Mouse (Mus musculus): ENCODE measurements around the gene Tep1. TPM values are rescaled to one million over a fixed set of nuclear protein-coding genes. Genes with fewer than 3 reads are reported as not detected.

Gene Tep1
- polyA plus RNA-seq, 1 experiment from 2014 or later = 5.7 TPM

Other genes starting within 250 kb of the Tep1 start
- gene Olfr745, start 231.2 kb downstream of the Tep1 start, polyA plus RNA-seq (2015; fragmentation: Nextera tagmentation; extraction: Ambion mirVana) = not detected in 2 replicates
- gene Olfr746, start 223.5 kb downstream of the Tep1 start, polyA plus RNA-seq (2015; fragmentation: Nextera tagmentation; extraction: Ambion mirVana) = not detected in 2 replicates
- not detected in 2 replicates for gene Olfr747, start 177.4 kb downstream of the Tep1 start, polyA plus RNA-seq (2015; fragmentation: Nextera tagmentation; extraction: Ambion mirVana)
- gene Olfr748, start 163.2 kb downstream of the Tep1 start, polyA plus RNA-seq (2015; fragmentation: Nextera tagmentation; extraction: Ambion mirVana) = not detected in 2 replicates
- not detected in 2 replicates for gene Olfr749, start 125.5 kb downstream of the Tep1 start, polyA plus RNA-seq (2015; fragmentation: Nextera tagmentation; extraction: Ambion mirVana)
- 87.1 and 88.5 TPM in 2 replicates for gene Ttc5, start 85.0 kb downstream of the Tep1 start, polyA plus RNA-seq (2015; fragmentation: Nextera tagmentation; extraction: Ambion mirVana)
- not detected in 2 replicates for gene Ccnb1ip1, start 62.8 kb downstream of the Tep1 start, polyA plus RNA-seq (2015; fragmentation: Nextera tagmentation; extraction: Ambion mirVana)
- 67.9 and 69.9 TPM in 2 replicates for gene Parp2, start 62.7 kb downstream of the Tep1 start, polyA plus RNA-seq (2015; fragmentation: Nextera tagmentation; extraction: Ambion mirVana)
- gene Klhl33, start 26.9 kb upstream of the Tep1 start, polyA plus RNA-seq (2015; fragmentation: Nextera tagmentation; extraction: Ambion mirVana) = 0.08 and 0.10 TPM in 2 replicates
- 177 and 184 TPM in 2 replicates for gene Osgep, start 54.3 kb upstream of the Tep1 start, polyA plus RNA-seq (2015; fragmentation: Nextera tagmentation; extraction: Ambion mirVana)
- 286 and 290 TPM in 2 replicates for gene Apex1, start 54.4 kb upstream of the Tep1 start, polyA plus RNA-seq (2015; fragmentation: Nextera tagmentation; extraction: Ambion mirVana)
- gene Pip4p1, start 60.3 kb upstream of the Tep1 start, polyA plus RNA-seq (2015; fragmentation: Nextera tagmentation; extraction: Ambion mirVana) = 46.8 and 47.4 TPM in 2 replicates
- 51.6 and 56.9 TPM in 2 replicates for gene Pnp, start 60.5 kb upstream of the Tep1 start, polyA plus RNA-seq (2015; fragmentation: Nextera tagmentation; extraction: Ambion mirVana)
- gene Gm49342, start 74.0 kb upstream of the Tep1 start, polyA plus RNA-seq (2015; fragmentation: Nextera tagmentation; extraction: Ambion mirVana) = not detected in 2 replicates
- gene Pnp2, start 85.4 kb upstream of the Tep1 start, polyA plus RNA-seq (2015; fragmentation: Nextera tagmentation; extraction: Ambion mirVana) = 0.37 and 0.42 TPM in 2 replicates
- 0.17 TPM in 1 of 2 replicates, not detected in the other for gene Rnase10, start 137.2 kb upstream of the Tep1 start, polyA plus RNA-seq (2015; fragmentation: Nextera tagmentation; extraction: Ambion mirVana)
- gene Rnase9, start 171.3 kb upstream of the Tep1 start, polyA plus RNA-seq (2015; fragmentation: Nextera tagmentation; extraction: Ambion mirVana) = not detected in 2 replicates
- not detected in 2 replicates for gene Rnase11, start 179.6 kb upstream of the Tep1 start, polyA plus RNA-seq (2015; fragmentation: Nextera tagmentation; extraction: Ambion mirVana)
- not detected in 2 replicates for gene Rnase12, start 187.1 kb upstream of the Tep1 start, polyA plus RNA-seq (2015; fragmentation: Nextera tagmentation; extraction: Ambion mirVana)
- 0.03 TPM in 1 of 2 replicates, not detected in the other for gene Olfr750, start 203.9 kb upstream of the Tep1 start, polyA plus RNA-seq (2015; fragmentation: Nextera tagmentation; extraction: Ambion mirVana)
- 30.2 and 31.4 TPM in 2 replicates for gene Rnase4, start 220.5 kb upstream of the Tep1 start, polyA plus RNA-seq (2015; fragmentation: Nextera tagmentation; extraction: Ambion mirVana)
- gene Ang, start 220.6 kb upstream of the Tep1 start, polyA plus RNA-seq (2015; fragmentation: Nextera tagmentation; extraction: Ambion mirVana) = 6.7 and 7.6 TPM in 2 replicates
- not detected in 2 replicates for gene Eddm3b, start 243.9 kb upstream of the Tep1 start, polyA plus RNA-seq (2015; fragmentation: Nextera tagmentation; extraction: Ambion mirVana)

Measured in limb, embryonic 13.5 days (tissue).